Mouse (Mus musculus): ENCODE measurements around the gene Gm20661. TPM values are rescaled to one million over a fixed set of nuclear protein-coding genes. Genes with fewer than 3 reads are reported as not detected.

Gm20661 gene
- total RNA-seq, 4 experiments from 2014 or later = 0.32 to 0.43 (median 0.37) TPM; not detected in 1

DNA sequence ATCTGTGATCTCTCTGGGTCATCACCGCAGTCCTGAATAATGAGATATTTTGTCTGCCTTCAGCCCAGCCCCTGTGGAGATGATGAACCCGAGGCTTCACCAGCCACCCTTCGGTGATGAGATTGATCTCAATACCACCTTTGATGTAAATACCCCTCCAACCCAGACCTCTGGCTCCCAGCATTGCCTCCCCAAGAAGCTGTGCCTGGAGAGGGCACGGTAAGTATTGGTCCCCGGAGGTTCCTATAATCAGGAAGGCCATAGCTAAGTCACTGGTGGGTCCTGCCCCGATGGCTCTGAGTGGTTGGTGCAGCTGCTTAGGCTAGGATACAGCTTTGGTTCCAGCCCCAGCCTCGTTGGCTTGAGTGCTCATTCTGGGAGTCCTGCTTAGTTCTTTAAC, 14.3 kb upstream of the Gm20661 start:
- no peak for DNase-seq

GRCm38 (mm10) chr9:107970311-107970710, 12.5 kb upstream of the Gm20661 start:
- no peak for DNase-seq

- no peak for DNase-seq
Measured at GRCm38 (mm10) chr9:107971690-107972541, 10.9 kb upstream of the Gm20661 start.

DNA sequence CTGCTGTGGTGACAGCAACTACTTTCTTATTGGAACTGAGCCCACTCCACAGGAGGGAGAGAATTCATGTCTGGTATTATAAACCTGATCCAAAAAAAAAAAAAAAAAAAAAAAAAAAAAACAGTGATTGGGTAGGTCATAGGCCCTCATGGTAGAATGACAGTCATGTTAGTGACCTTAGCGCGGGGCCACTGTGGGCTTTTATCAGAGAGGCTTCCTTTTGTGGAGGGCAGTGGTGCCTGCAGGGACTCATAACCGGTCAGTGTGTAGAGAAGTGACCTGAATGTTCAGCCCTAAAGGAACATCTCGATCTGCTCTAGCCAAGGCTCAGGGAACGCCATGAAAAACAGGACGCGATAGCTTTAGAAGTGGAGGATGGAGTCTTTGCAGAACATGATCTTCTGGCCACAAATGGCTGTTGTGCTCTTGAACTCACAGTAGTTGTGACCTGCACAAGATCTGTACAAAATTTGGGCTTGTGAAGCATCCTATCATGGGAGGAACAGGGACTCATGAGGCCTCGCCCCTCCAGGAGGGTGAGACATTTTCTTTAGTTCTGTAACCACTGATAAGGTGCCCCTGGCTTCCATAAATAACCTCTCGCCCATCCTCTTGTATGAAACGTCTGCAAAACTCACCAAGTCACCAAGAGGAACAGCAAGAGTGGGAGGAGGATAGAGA, 8.2 kb upstream of the Gm20661 start:
- no peak for DNase-seq

GRCm38 (mm10) chr9:107975399-107976386, 7.2 kb upstream of the Gm20661 start, which contains the start of gene Uba7:
TSS of gene Uba7 (plus strand) at chr9:107975505.
- DNase-seq = no peak

DNA sequence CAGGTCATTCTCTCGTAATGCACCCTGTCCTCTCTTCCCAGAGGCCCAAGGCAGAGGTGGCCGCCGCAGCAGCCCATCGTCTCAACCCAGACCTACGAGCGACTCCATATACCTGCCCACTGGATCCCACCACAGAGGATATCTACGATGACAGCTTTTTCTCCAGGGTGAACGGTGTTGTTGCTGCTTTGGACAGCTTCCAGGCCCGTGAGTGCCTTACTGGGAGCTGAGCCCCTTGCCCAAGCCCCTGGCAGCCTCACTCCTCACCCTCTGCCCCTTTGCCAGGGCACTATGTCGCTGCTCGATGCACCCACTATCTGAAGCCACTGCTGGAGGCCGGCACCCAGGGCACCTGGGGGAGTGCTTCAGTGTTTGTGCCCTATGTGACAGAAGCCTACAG, 4.0 kb upstream of the Gm20661 start:
- DNase-seq = no peak

GRCm38 (mm10) chr9:107981684-107982605, 913 bp upstream of the Gm20661 start:
- DNase-seq = no peak

DNA sequence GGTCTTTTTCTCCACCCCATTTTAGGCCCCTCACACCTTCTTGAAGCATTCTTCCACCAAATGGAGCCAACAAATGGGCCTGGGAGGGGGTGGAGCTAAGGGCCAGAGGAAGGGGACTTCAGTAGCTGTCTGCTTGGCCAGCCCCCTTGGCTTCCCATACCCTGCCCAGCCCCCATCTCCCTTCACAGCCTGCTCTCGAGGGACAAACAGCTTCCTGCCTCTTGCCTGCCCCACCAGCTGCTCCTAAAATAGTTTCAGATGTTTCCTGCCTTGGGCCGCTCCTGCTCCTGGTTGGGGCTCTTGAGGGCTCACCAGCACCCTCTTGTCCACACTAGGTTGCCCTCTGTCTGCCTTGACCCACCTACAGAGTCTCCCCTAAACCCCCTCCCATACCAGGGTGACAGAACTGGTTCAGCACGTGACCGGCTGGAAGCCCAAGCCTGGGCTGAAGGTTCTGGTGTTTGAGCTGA, 598 bp downstream of the Gm20661 start:
- DNase-seq = peak; percentile 75

DNA sequence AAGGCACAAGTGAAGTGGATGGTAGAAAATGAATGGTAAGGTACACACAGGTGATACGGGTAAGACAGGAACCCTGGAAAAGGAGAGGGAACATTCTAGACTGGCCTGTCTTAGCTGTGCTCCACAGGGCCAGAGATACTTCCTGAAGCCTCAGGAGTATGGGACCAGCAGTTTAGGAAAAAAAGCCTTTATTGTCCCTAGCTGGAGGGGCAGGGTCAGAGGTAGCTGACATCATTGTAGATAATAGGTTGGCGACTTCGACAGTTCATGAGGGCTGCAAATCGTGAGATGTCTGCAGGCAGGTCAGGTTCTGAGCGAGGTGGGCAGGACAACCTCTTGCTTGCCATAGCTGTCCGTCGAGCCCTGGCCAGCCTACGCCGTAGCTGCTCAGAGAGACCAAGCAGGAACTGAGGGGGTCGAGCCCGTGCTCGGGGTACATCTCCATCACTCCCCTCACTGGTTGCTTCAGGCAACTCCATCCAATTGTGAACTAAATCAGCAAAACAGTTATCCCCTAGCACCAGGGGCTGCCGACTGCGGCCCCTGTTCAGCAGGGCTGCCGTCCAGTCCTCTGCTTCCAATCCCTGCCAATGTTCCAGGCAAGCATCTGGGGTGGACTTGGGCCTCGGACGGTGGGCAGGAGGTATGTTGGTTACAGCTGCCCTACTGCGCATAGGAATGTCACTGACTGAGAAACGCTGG, 1.3 kb downstream of the Gm20661 start:
- no peak for DNase-seq

- no peak for DNase-seq
Measured at GRCm38 (mm10) chr9:107984754-107985055, 1.8 kb downstream of the Gm20661 start.

DNA sequence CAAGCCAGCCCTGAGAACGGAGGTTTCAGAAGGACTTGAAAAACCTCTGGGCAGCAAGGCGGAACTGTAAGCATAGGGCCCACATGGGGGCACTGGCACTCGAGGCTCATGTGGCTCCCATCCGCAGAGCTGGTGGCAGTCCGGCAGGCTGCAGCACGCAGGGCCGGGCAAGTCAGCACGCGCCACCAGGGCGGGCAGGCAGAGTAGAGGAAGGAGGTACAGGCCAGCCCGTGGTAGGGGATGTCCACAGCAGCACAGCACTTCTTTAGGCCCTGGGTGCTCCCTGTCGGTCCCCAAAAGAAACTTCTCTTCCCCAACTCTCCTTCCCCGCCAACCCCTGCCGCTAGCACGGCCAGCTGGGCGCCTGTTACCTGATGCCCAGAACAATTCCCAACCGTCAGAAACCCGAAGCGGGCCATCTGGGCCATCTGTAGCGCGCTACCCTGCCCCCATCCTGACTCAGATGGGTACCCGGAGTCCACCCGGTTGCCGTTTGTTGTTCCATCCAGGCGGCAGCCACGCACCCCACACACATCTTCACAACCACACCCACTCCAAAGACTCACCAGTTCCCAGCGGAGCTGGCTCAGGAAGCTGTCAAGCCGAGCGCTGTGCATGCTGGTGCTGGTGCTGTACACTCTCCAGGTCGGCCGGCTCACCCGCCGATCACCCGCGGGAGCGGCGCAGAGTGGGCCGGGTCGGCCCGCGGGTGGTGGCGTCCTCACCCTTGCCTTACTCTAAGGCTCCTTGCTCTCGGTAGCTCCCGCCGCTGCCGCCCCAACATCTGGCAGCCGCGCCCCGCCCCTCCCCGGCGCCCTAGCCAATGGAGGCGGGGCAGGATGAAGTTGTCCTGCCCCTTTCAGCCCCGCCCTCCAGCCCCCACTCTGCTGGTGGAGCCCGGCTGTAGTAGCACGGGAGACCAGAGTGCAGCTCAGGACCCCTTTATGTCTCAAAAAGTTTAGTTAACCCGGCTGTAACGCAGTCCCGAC, 2.6 kb downstream of the Gm20661 start, which contains the start of gene Inka1:
TSS of gene Inka1 (minus strand) at position 749 of the 989 bp plus-strand sequence.
- peak; percentile 81 for DNase-seq

DNA sequence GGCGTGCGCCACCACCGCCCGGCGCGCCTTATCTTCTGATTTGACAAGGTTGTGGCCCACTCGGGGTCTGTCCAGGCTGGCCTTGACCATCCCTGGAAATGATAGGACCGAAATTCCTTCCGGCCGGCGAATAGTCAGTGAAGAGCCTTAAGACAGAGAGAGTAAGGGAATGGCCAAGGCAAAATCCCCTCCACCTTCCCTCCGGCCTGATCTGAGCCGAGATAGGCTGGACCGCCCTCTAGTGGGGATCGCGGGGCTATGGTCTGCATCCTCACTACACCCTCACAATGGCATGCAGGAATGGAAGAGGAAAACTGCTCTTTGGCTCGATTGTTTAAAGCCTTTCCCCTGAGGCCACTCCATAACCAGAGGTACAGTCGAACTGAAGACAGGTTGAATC, 3.5 kb downstream of the Gm20661 start:
- DNase-seq = peak; percentile 76

GRCm38 (mm10) chr9:107987950-107988349, 5.1 kb downstream of the Gm20661 start:
- no peak for DNase-seq

DNA sequence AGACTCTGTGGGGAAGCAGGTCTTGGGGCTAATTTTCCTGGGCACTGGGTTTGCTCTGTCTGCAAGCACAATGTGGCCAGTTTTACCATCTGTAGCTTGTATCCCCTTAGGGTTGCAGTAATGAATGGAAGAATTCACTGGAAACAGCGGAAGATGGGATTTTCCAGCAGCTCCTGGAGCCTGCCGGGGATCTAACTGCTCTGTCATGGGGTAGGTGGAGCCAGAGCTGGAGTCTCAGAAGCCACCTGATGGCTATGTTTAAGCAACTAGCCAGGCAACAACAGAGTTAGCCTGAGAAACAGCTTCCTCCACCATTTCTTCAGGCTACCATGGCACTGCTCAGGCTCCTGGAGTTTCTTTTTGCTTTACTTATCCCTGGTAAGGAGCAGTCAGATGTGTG, 9.3 kb downstream of the Gm20661 start, which contains the start of gene Cdhr4:
TSS of gene Cdhr4 (plus strand) at position 301 of the 400 bp plus-strand sequence.
- no peak for DNase-seq

GRCm38 (mm10) chr9:107993013-107993412, 10.2 kb downstream of the Gm20661 start:
- DNase-seq = no peak

DNA sequence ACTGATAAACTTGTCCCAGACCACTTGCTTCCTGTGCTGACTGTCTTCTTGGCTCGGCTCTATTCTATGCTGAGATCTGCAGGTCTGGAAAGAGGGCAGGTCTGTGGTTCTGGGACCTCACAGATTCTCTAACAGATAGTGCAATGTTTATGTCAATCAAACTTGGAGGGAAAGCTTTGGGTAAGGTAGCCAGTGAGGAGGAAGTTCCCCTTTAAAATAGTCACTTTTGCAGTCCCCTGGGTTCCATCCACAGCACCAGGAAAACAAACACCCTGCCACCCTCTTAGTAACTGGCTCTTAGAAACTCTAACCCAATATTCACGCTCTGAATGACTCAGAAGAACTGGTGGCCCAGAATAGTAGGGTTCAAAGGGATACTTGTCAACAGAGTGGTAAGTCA, 11.6 kb downstream of the Gm20661 start:
- DNase-seq = no peak

DNA sequence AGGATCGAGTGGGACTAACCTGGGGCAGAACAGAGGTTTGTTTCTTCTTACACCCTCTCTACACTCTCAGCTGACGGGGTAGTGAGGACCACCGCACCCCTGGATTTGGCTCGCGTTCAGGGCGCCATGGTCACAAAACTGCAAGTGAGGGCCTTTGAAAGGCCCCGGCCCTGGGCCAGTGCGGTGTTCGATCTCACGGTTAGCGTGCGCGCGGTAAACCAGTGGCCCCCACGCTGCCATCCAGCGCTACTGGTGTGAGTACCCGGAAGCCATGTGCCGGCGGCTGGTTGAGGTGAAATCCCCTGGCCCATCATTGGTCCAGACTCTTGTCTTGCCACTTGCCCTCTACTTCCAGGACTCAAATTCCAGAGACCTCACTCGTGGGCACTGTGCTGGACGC, 12.7 kb downstream of the Gm20661 start:
- DNase-seq = no peak

DNA sequence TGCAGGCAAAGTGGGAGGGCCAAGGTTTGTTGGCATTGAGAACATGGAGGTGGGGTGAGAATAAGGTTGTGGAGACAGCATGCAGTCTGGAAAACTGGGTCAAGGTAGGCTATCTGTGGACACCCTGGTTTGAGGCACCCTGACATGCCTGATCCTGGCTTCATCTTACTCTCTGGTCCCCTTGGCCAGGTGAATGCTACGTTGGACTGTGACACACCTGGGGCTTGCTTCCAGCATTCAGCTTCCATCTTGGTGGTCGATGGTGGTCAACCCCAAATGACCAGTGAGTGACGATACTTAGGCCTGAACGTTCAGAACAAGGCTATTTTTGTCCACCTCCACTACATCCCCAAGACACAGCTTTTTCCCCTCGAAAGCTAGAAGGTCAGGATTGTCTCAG, 13.2 kb downstream of the Gm20661 start, which contains the start of gene Gm20662:
TSS of gene Gm20662 (plus strand) at position 301 of the 400 bp plus-strand sequence.
- no peak for DNase-seq

Data from adrenal gland, adult 8-10 months (tissue).